Comparison of ENCODE assay signal across 25 mouse cellular contexts in genomic region chr1:90282367-90282766, GRCm38 (mm10).
A peak's percentile ranks its signal among the peaks of the same experiment; 100 is the strongest.
DNase-seq lines count a peak whose midpoint lies in the region; ATAC-seq and TF ChIP-seq lines count a peak whose summit lies in the region.
"Had no signal": no experiment of that assay in that cellular context is flagged by ENCODE, and none has a peak within 500 bp of the region (broad histone marks: within the 10 kb centered on the region; RNA-seq: fewer than 3 reads in every experiment).

No protein-coding gene starts in this region.

- H3K4me3 ChIP-seq in kidney, adult 2 months (ENCODE audit: insufficient read depth, low read depth, low read length) = no peak overlapping the region
- H3K4me3 ChIP-seq in midbrain, embryonic 11.5 days (ENCODE audit: low read depth, low read length) = no peak overlapping the region
- H3K4me3 ChIP-seq in midbrain, embryonic 16.5 days (ENCODE audit: low read depth, low read length) = no peak overlapping the region
- no peak overlapping the region for H3K4me3 ChIP-seq in gastrocnemius, adult 2 months
- H3K4me3 ChIP-seq: forebrain, embryonic 13.5 days; heart, embryonic 10.5 days; heart, embryonic 15.5 days; limb, embryonic 10.5 days; limb, embryonic 15.5 days; liver, embryonic 15.5 days; neural tube, embryonic 15.5 days had no signal

- H3K9me3 ChIP-seq in midbrain, embryonic 11.5 days (ENCODE audit: control insufficient read depth, low read length) = no peaks in the 10 kb centered on the region
- no peaks in the 10 kb centered on the region for H3K9me3 ChIP-seq in midbrain, embryonic 16.5 days (replicated peaks; ENCODE audit: control insufficient read depth, low read length, poor library complexity, severe bottlenecking)
- H3K9me3 ChIP-seq: forebrain, embryonic 13.5 days; heart, embryonic 10.5 days; heart, embryonic 15.5 days; limb, embryonic 10.5 days; limb, embryonic 15.5 days; liver, embryonic 15.5 days; neural tube, embryonic 15.5 days had no signal

- TF ChIP-seq CTCF in kidney, adult 2 months (conservative IDR thresholded peaks at IDR 0.05; ENCODE audit: insufficient read depth, insufficient read length, low read depth, low read length) = no peak
- TF ChIP-seq CTCF in gastrocnemius, adult 2 months (IDR thresholded peaks at IDR 0.05) = no peak

- WGBS in kidney, adult 2 months = 64% methylated on average over 8 of the region's 8 CpGs
- whole genome bisulfite sequencing in midbrain, embryonic 11.5 days = 89% methylated on average over 8 of the region's 8 CpGs
- WGBS in midbrain, embryonic 16.5 days = 87% methylated on average over 8 of the region's 8 CpGs

- no peak overlapping the region for H3K27ac ChIP-seq in kidney, adult 2 months (ENCODE audit: insufficient read depth, low read depth, low read length)
- no peak overlapping the region for H3K27ac ChIP-seq in midbrain, embryonic 11.5 days (ENCODE audit: low read depth, low read length)
- H3K27ac ChIP-seq in midbrain, embryonic 16.5 days (ENCODE audit: low read length) = no peak overlapping the region
- H3K27ac ChIP-seq in gastrocnemius, adult 2 months = no peak overlapping the region
- H3K27ac ChIP-seq: forebrain, embryonic 13.5 days; heart, embryonic 10.5 days; heart, embryonic 15.5 days; limb, embryonic 10.5 days; macrophage; neural tube, embryonic 15.5 days had no signal

- no peak overlapping the region for H3K9ac ChIP-seq in midbrain, embryonic 11.5 days (ENCODE audit: low read length)
- H3K9ac ChIP-seq in midbrain, embryonic 16.5 days (ENCODE audit: low read depth, low read length) = no peak overlapping the region
- H3K9ac ChIP-seq: forebrain, embryonic 13.5 days; heart, embryonic 15.5 days; limb, embryonic 15.5 days; liver, embryonic 15.5 days; neural tube, embryonic 15.5 days had no signal

- H3K36me3 ChIP-seq in kidney, adult 2 months (ENCODE audit: control insufficient read depth, insufficient read depth, low read length) = no peaks in the 10 kb centered on the region
- no peaks in the 10 kb centered on the region for H3K36me3 ChIP-seq in midbrain, embryonic 11.5 days (ENCODE audit: control insufficient read depth, insufficient read depth, low read length)
- no peaks in the 10 kb centered on the region for H3K36me3 ChIP-seq in midbrain, embryonic 16.5 days (ENCODE audit: control insufficient read depth, insufficient read depth, low read length)
- H3K36me3 ChIP-seq: heart, embryonic 10.5 days; heart, embryonic 15.5 days; limb, embryonic 10.5 days; limb, embryonic 15.5 days; liver, embryonic 15.5 days; neural tube, embryonic 15.5 days had no signal

- ATAC-seq in midbrain, embryonic 11.5 days (ENCODE audit: low FRiP score) = no peak
- no peak for ATAC-seq in midbrain, embryonic 16.5 days
- ATAC-seq: forebrain, embryonic 13.5 days; intestine, embryonic 16.5 days had no signal

- no peak for TF ChIP-seq POLR2A in kidney, adult 2 months (IDR thresholded peaks at IDR 0.05; ENCODE audit: low read depth, low read length)

- H3K27me3 ChIP-seq in kidney, adult 2 months (replicated peaks; ENCODE audit: control insufficient read depth, insufficient read depth, low read length) = no peaks in the 10 kb centered on the region
- no peaks in the 10 kb centered on the region for H3K27me3 ChIP-seq in midbrain, embryonic 11.5 days (ENCODE audit: control insufficient read depth, insufficient read depth, low read length)
- H3K27me3 ChIP-seq in midbrain, embryonic 16.5 days (ENCODE audit: control insufficient read depth, insufficient read depth, low read depth, low read length) = no peaks in the 10 kb centered on the region
- H3K27me3 ChIP-seq: forebrain, embryonic 13.5 days; limb, embryonic 15.5 days had no signal

- H3K4me2 ChIP-seq in midbrain, embryonic 11.5 days = no peak overlapping the region
- no peak overlapping the region for H3K4me2 ChIP-seq in midbrain, embryonic 16.5 days (ENCODE audit: low read length)
- H3K4me2 ChIP-seq: forebrain, embryonic 13.5 days; heart, embryonic 15.5 days; limb, embryonic 15.5 days; liver, embryonic 15.5 days; neural tube, embryonic 15.5 days had no signal

- DNase-seq in kidney, postnatal 10 days = peak; percentile 40
- no peak for DNase-seq in kidney, adult 2 months
- DNase-seq in midbrain, embryonic 11.5 days (ENCODE audit: low spot score, missing footprints) = peak; percentile 4
- peak; percentile 39 for DNase-seq in lung, postnatal 14 days
- no peak for DNase-seq in spleen, postnatal 14 days (ENCODE audit: low spot score in 2 of 2)
- DNase-seq in gastrocnemius, adult 2 months = no peak
- DNase-seq: adrenal gland, postnatal 25 days; B cell, adult 2 months; cerebellum, adult 11-12 months; cerebellum, adult 9-11 months; embryo, embryonic 11 days; gastrocnemius, postnatal 14 days; midbrain, embryonic 14.5 days; right cerebral cortex, postnatal 25 days; thymus, postnatal 14 days had no signal

- intact Hi-C loops in gastrocnemius, adult 2 months (cut with DNase I) = no loop called here

- no peaks in the 10 kb centered on the region for H3K4me1 ChIP-seq in kidney, adult 2 months (ENCODE audit: control insufficient read depth, insufficient read depth, low read length)
- peaks cover 24% of the 10 kb centered on the region for H3K4me1 ChIP-seq in midbrain, embryonic 11.5 days (ENCODE audit: control insufficient read depth, insufficient read depth, low read length)
- H3K4me1 ChIP-seq in midbrain, embryonic 16.5 days (ENCODE audit: control insufficient read depth, insufficient read depth, low read length) = peaks cover 36% of the 10 kb centered on the region

Comparison
In these comparisons a context has a peak if more than half of its experiments do, and no peak if none do; other contexts are left out.
1. DNase-seq: peak in kidney, postnatal 10 days (single experiment), midbrain, embryonic 11.5 days (single experiment) and lung, postnatal 14 days (single experiment); none in kidney, adult 2 months (single experiment), spleen, postnatal 14 days (0 of 2) and gastrocnemius, adult 2 months (single experiment).